Mouse (Mus musculus) 3134 (cell line): ENCODE data around the gene Fgr.

Experiments used
- DNase-seq: peaks from one replicate; pipeline ENCODE4 v3.0.0-alpha.2; 2011; ENCODE audit warnings: low spot score; ENCODE audit not compliant: insufficient read length; ENCODE audit errors: extremely low read depth

Fgr gene

GRCm38 (mm10) chr4:133049071-133049920, 75.4 kb downstream of the Fgr start:
- no peak for DNase-seq

GRCm38 (mm10) chr4:133050196-133050836, 76.4 kb downstream of the Fgr start:
- DNase-seq, result no peak

DNA sequence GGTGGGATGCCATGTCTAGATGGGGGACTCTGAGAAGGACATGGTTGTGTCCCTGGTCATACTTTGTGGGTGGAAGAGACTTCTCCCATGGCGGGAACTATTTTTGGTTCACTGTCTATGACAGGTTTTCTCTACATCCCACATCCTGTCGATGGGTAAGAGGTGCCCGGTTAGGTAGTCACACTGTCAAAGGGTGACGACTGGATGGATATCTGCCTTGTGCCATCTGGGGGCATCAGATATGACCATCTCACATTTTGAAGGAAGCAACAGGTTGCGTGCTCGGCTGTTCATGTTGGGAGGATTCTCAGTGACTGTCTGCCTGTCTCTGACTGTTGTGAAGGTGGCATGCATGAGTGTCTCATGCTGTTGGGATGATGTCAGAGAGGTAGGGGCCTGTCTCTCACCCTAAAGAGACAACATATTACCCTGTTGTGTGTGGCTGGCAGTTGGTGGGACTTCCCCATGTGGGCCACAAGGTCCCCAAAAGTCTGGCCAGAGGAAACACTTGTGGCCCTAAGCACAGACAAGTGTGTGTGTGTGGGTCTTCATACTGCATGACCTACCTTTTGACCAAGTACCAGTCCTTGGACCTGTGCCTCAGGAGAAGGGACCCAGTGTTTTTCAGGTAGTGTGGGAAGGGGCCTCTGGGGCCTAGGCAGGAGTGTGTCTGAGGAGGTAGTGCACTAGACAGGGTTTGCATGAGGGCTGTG, 77.1 kb downstream of the Fgr start:
- no peak for DNase-seq

- no peak for DNase-seq
Measured at GRCm38 (mm10) chr4:133051550-133051865, 77.6 kb downstream of the Fgr start.
